Mouse (Mus musculus): ENCODE measurements at regions not wholly inside any gene's neighbourhood (a gene's known extent, or its start where the extent isn't known, plus 50 kb on each side); places are given as distances from the start of the nearest gene placed in this dataset.

DNA sequence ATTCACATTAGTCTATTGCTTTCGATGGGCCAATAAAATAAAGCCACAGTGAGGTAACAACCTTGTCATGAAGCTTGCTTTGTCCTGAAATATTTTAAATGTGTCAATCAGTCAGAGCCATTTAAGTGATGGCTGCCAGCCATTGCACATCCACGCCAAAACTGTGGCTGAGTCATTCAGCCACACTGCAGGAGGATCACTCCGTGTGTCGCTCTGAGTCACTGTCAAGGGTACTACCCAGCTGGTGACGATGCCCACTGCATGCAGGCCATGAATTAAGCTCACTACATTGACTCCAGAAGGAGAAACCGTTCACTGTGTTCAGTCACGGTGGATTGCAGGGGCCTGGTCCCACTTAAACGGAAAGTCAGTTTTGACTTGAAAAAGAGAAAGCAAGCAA lies 206.7 kb downstream of the AI593442 start:
- no peak for TF ChIP-seq MAFK (IDR thresholded peaks at IDR 0.05; ENCODE audit: borderline replicate concordance, low read depth, low read length)
- TF ChIP-seq CTCF (IDR thresholded peaks at IDR 0.05 in 2 of 3, conservative IDR thresholded peaks at IDR 0.05 in 1 of 3; ENCODE audit: control insufficient read depth in 1 of 3, insufficient read depth in 1 of 3, low read depth in 2 of 3, low read length in 3 of 3, poor library complexity in 1 of 3, severe bottlenecking in 1 of 3): no peak
- TF ChIP-seq TCF12 (IDR thresholded peaks at IDR 0.05; ENCODE audit: low read depth, low read length): no peak
- TF ChIP-seq NELFE (IDR thresholded peaks at IDR 0.05; ENCODE audit: low read depth, low read length): no peak
- TF ChIP-seq TBP (IDR thresholded peaks at IDR 0.05; ENCODE audit: low read depth, low read length): no peak
- TF ChIP-seq EP300 (IDR thresholded peaks at IDR 0.05; ENCODE audit: low read depth in 1 of 2, low read length in 2 of 2): no peak
- TF ChIP-seq HCFC1 (IDR thresholded peaks at IDR 0.05; ENCODE audit: low read depth, low read length): no peak
- no peak for TF ChIP-seq GABPA (IDR thresholded peaks at IDR 0.05; ENCODE audit: low read depth, low read length)
- TF ChIP-seq MEF2A (IDR thresholded peaks at IDR 0.05; ENCODE audit: extremely low read depth, insufficient replicate concordance, low read depth, low read length, poor library complexity, severe bottlenecking): no peak
- TF ChIP-seq POLR2AphosphoS2 (IDR thresholded peaks at IDR 0.05; ENCODE audit: low read length): no peak
- no peak for TF ChIP-seq CHD2 (IDR thresholded peaks at IDR 0.05; ENCODE audit: low read length)
- no peak for TF ChIP-seq RCOR1 (IDR thresholded peaks at IDR 0.05; ENCODE audit: low read depth, low read length)
- TF ChIP-seq POLR2A (IDR thresholded peaks at IDR 0.05; ENCODE audit: control insufficient read depth in 1 of 2, insufficient read depth in 1 of 2, low read depth in 1 of 2, low read length in 2 of 2, poor library complexity in 1 of 2): no peak
- no peak for TF ChIP-seq ZC3H11A (IDR thresholded peaks at IDR 0.05; ENCODE audit: low read depth, low read length)
